Mouse (Mus musculus): ENCODE data around the gene Kdf1.

The Kdf1 gene

DNA sequence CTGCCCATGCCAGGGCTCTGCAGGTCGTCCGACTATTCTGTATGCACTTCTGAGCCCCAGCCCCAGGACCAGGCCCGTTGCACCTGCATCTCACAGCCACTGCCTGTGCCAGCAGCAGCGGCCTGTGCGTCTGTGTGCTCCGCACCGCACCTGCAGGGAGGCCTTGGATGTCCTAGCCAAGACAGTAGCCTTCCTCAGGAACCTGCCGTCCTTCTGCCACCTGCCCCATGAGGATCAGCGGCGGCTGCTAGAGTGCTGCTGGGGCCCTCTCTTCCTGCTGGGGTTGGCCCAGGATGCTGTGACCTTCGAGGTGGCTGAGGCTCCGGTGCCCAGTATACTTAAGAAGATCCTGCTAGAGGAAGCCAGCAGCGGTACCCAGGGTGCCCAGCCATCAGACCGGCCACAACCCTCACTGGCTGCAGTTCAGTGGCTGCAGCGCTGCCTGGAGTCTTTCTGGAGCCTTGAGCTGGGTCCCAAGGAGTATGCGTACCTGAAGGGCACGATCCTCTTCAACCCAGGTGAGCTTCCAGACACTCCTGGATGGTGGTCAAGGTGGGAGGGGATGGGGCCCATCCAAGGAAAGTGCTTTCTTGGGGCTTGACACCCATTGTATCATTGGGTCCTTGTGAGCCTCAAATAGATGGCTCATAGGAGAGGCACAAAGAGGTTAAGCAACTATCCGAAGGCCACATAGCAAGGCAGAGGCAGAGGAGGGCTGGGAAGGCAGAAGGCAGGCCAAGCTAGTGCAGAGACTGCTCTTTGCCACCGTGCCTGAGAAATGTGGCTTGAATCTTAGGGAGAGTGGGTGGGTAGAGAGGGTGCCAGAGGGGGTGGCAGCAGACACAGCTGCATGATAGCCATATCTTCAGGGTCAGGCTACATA, 34.9 kb downstream of the Kdf1 start:
- no peak for DNase-seq (ENCODE audit: low spot score in 2 of 2)

- DNase-seq (ENCODE audit: low spot score in 2 of 2) = no peak
These were observed 38.4 kb downstream of the Kdf1 start for GRCm38 (mm10) chr4:133557041-133557717.

DNA sequence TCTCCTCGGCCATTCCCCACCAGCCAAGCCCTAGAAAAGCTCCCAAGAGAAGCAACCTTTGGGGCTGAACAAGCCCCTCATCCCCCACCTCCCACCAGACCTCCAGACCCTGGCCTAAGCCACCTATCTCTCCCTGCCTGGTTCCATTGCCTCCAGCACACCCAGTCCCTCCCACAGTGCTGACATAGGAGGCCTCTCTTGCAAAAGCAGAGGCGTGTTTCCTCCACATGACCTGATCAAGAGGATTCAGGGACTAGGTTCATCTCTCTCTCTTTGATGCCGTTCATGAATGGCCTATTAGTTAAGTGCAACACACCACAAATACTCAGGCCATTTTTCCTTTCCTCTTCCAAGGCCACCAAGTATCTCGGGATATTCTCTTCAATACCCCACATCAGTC, 41.1 kb downstream of the Kdf1 start:
- DNase-seq (ENCODE audit: low spot score in 2 of 2) = no peak

- no peak for DNase-seq (ENCODE audit: low spot score in 2 of 2)
These were observed 42.9 kb downstream of the Kdf1 start for GRCm38 (mm10) chr4:133561622-133562021.

DNA sequence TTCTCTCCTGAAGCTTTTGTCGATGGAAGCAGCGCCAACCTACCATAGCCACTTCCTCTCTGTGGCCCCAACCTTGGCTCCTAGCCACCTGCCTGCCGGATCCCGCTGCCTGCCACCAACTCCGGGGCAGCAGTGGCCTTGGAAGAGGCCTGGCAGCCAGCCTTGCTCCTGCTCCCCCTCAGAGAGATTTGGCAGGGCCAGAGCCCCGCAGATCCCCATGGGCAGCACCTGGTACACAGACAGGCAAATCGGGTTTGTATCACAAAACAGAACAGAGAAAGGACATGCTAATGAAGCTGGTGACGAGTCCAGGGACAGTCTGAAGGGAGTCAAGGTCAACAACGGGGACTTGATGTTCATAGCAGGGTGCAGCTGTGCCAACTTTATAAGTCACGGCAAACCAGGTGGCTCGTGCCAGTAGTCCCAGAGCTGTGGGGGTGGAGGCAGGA, 44.4 kb downstream of the Kdf1 start:
- DNase-seq (ENCODE audit: low spot score in 2 of 2) = no peak

DNA sequence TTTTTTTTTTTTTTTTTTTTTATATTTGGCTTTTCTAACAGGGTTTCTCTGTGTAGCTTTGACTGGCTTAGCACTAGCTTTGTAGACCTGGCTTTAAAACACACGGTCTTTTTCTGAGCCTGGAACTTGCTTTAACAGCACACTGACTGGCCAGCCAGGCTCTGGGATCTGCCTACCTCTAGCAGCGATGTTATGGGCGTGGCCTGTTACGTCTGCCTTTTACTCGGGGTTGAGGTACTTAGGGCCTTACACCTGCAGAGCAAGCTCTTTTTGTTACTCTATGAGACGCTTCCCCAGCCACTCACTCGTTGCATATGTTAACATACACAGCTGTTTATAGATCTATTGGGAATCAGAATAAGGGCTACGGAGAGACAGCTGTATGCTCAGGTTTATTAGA, 48.5 kb downstream of the Kdf1 start:
- DNase-seq (ENCODE audit: low spot score in 2 of 2) = no peak

GRCm38 (mm10) chr4:133569291-133570065, 50.7 kb downstream of the Kdf1 start:
- no peak for DNase-seq (ENCODE audit: low spot score in 2 of 2)

- DNase-seq (ENCODE audit: low spot score in 2 of 2) = no peak
These were observed 51.3 kb downstream of the Kdf1 start for GRCm38 (mm10) chr4:133570066-133570466.

DNA sequence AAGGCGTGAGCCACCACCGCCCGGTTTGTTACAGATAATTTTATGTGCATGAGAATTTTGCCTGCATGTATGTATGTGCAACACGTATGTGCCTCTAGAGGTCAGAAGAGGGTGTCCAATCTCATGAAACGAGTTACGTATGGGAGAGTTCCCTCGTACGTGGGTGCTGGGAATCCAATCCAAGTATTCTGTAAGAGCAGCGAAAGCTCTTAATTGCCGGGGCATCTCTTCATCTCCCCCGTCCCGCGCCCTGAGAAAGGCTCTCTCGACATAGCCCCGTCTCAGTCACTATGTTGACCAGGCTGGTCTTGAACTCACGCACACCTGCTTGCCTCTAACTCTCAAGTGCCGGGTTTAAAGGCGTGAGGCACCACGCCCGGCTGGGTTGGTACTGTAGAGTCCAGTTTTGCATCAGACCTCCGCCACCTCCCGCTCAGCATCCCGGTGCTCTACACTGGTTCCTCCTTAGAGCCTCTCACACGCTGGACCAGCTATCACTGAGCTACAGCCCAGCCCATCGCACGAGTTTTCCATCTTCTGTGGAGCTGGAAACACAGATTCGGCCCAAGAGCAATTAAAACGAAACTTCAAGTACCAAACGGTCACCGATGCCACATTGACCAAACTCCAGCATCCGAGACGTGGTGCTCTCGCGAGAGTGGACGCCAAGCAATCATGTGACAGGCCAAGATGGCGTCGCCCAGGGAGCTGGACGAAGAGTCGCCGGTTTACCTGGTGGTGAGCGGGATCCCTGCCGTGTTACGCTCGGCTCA, 55.5 kb downstream of the Kdf1 start, which contains the start of gene Gpatch3:
Gene Gpatch3 (plus strand): TSS at position 676 of the 773 bp plus-strand sequence.
- peak; percentile 71 to 79 for DNase-seq (ENCODE audit: low spot score in 2 of 2)

DNA sequence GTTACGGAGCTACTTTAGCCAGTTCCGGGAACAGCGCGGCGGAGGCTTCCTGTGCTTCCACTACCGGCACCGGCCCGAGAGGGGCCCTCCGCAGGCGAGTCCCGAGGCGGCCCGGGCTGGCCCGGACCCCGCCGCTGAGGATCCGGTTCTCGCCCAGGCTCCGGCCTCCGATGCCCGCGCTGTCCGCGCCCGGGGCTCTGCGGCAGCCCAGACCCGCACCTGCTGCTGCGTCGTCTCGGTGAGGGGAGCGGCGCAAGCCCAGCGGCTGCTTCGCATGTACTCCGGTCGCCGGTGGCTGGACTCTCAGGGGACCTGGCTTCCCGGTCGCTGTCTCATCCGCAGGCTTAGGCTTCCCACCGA, 56.1 kb downstream of the Kdf1 start:
- DNase-seq (ENCODE audit: low spot score in 2 of 2) = no peak

DNA sequence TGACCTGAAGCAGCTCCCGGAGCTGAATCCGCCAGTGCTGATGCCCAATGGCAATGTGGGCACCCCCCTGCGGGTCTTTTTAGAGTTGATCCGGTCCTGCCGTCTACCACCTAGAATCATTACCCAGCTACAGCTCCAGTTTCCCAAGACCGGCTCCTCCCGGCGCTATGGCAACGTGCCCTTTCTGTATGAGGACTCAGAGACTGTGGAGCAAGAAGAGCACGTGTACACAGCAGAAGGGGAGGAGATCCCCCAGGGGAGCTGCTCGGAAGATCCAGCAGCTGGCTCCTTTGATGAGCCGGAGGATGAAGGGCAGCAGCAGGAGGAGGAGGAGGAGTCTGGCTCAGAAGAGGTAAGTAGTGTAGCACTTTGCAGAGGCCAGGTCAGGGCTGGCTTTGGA, 59.2 kb downstream of the Kdf1 start:
- no peak for DNase-seq (ENCODE audit: low spot score in 2 of 2)
